Mouse (Mus musculus) spleen, adult 2 months (tissue): Measurements from ENCODE around the gene Reln. TPM values are rescaled to one million over a fixed set of nuclear protein-coding genes. Genes with fewer than 3 reads are reported as not detected.

Source experiments
- DNase-seq, 2 experiments: peaks; one replicate each; pipeline versions ENCODE4 v3.0.0 to v3.0.0-alpha.2; 2012 to 2021; ENCODE audit warnings: low spot score in 2 of 2, low read depth in 1 of 2
- H3K27ac ChIP-seq: fragments of 200-500 bp; 2 replicates; pipeline ENCODE4 v1.5.1; 2012; ENCODE audit warnings: low read length, inconsistent platforms; ENCODE audit not compliant: insufficient read depth
- H3K27me3 ChIP-seq: fragments of 200-500 bp; 2 replicates; pipeline ENCODE4 v1.6.1; 2012; ENCODE audit warnings: mild to moderate bottlenecking, moderate library complexity, low read length, inconsistent platforms; ENCODE audit not compliant: control insufficient read depth, insufficient read depth
- H3K36me3 ChIP-seq: fragments of 200-500 bp; 2 replicates; pipeline ENCODE4 v1.6.1; 2012; ENCODE audit warnings: mild to moderate bottlenecking, low read length, inconsistent platforms; ENCODE audit not compliant: control insufficient read depth, insufficient read depth
- H3K4me1 ChIP-seq: fragments of 200-500 bp; 2 replicates; pipeline ENCODE4 v1.6.1; 2011; ENCODE audit warnings: inconsistent platforms; ENCODE audit not compliant: control insufficient read depth, insufficient read depth, insufficient read length
- H3K4me3 ChIP-seq: fragments of 200-500 bp; 2 replicates; pipeline ENCODE4 v1.5.1; 2011; ENCODE audit warnings: mild to moderate bottlenecking, inconsistent platforms; ENCODE audit not compliant: insufficient read depth, insufficient read length; ENCODE audit errors: extremely low read depth
- CTCF ChIP-seq: fragments of 200-500 bp; IDR thresholded peaks from 2 replicates; pipeline ENCODE4 v1.5.1; 2011; ENCODE audit warnings: mild to moderate bottlenecking, inconsistent platforms; ENCODE audit not compliant: insufficient read depth, insufficient read length, insufficient replicate concordance; ENCODE audit errors: extremely low read depth
- POLR2A ChIP-seq: fragments of 200-500 bp; IDR thresholded peaks from 2 replicates; pipeline ENCODE4 v1.6.1; 2011; ENCODE audit warnings: low read depth, low read length, inconsistent platforms
- WGBS: fragments of 180-500 bp; shearing (Covaris S2); methylation state at CpG from one replicate; pipeline ENCODE4 v1.1.7; 2018; 5-methylcytosine and 5-hydroxymethylcytosine counted together
- polyA plus RNA-seq: library from polyadenylated mRNA; depleted of rRNA; stranded (reverse); fragments of >200 nt; gene quantifications from 2 replicates; pipeline ENCODE4 v1.2.3, GENCODE M21; 2012

Gene Reln
- polyA plus RNA-seq, 1 experiment = 3.8 TPM

DNA sequence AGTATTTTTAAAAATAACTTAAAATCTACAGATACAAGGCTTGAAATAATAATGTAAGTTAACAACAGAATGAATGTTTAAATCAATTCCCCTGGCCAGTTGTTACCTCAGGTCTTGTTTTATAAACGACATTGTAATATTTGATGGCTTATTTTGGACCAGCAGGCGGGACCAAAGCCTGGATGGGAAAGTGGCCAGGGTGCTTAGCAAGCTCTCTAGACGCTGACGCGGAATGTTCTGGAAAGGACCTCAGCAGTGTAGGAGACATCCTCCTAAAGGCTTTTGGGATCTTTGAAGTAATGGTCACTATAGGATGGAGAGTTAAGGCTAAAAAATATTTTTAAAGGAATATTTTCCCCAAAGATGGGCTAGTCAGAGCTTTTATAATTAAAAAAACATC is 173.2 kb downstream of the Reln start:
- no peak for DNase-seq
- no peaks in the 10 kb centered on the region for H3K36me3 ChIP-seq
- TF ChIP-seq CTCF = no peak
- TF ChIP-seq POLR2A = no peak
- 88% methylated on average over 5 of the region's 5 CpGs for WGBS
- no peak overlapping the region for H3K4me3 ChIP-seq
- no peak overlapping the region for H3K27ac ChIP-seq
- no peaks in the 10 kb centered on the region for H3K4me1 ChIP-seq
- no peaks in the 10 kb centered on the region for H3K27me3 ChIP-seq

- TF ChIP-seq POLR2A (no peak), CTCF (no peak)
- no peak for DNase-seq
- no peak overlapping the region for H3K4me3 ChIP-seq
- WGBS = 69% methylated on average over 10 of the region's 10 CpGs
- no peaks in the 10 kb centered on the region for H3K27me3 ChIP-seq
- no peaks in the 10 kb centered on the region for H3K4me1 ChIP-seq
- no peaks in the 10 kb centered on the region for H3K36me3 ChIP-seq
- no peak overlapping the region for H3K27ac ChIP-seq
These were observed 180.2 kb downstream of the Reln start for GRCm38 (mm10) chr5:22164060-22164934.

GRCm38 (mm10) chr5:22160935-22161334 is 183.6 kb downstream of the Reln start:
- no peaks in the 10 kb centered on the region for H3K4me1 ChIP-seq
- no peaks in the 10 kb centered on the region for H3K36me3 ChIP-seq
- no peak overlapping the region for H3K4me3 ChIP-seq
- 16% methylated on average over 2 of the region's 2 CpGs for WGBS
- TF ChIP-seq CTCF (no peak), POLR2A (no peak)
- H3K27ac ChIP-seq = no peak overlapping the region
- no peak for DNase-seq
- no peaks in the 10 kb centered on the region for H3K27me3 ChIP-seq

- no peak for DNase-seq
- H3K27ac ChIP-seq = no peak overlapping the region
- WGBS = 88% methylated on average over 11 of the region's 11 CpGs
- H3K4me1 ChIP-seq = no peaks in the 10 kb centered on the region
- no peaks in the 10 kb centered on the region for H3K27me3 ChIP-seq
- TF ChIP-seq POLR2A (no peak), CTCF (no peak)
- H3K36me3 ChIP-seq = no peaks in the 10 kb centered on the region
- no peak overlapping the region for H3K4me3 ChIP-seq
These were observed 185.7 kb downstream of the Reln start for GRCm38 (mm10) chr5:22158754-22159153.

DNA sequence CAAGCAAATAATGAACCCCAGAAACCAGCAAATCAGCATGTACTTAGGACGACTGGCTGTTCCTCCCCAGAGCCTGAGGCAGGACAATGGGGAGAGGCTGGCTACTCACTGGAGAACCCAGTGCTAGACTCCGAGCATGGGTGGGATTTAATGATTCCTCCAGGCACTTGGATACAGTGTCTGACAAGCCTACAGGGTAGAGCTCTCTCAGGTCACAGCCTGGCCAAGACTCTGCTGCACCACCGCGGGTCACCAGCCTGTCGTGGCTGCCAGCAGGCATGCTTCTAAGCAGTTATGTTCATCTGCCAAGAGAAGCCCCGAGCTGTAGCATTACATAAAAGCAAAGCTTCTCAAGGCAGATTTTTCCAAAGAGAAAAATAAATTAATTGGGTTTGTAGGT is 190.9 kb downstream of the Reln start:
- 76% methylated on average over 6 of the region's 6 CpGs for WGBS
- Histone ChIP-seq H3K36me3 (no peaks in the 10 kb centered on the region), H3K27ac (no peak overlapping the region), H3K4me1 (no peaks in the 10 kb centered on the region), H3K27me3 (no peaks in the 10 kb centered on the region), H3K4me3 (no peak overlapping the region)
- TF ChIP-seq POLR2A = no peak
- TF ChIP-seq CTCF = no peak
- no peak for DNase-seq

DNA sequence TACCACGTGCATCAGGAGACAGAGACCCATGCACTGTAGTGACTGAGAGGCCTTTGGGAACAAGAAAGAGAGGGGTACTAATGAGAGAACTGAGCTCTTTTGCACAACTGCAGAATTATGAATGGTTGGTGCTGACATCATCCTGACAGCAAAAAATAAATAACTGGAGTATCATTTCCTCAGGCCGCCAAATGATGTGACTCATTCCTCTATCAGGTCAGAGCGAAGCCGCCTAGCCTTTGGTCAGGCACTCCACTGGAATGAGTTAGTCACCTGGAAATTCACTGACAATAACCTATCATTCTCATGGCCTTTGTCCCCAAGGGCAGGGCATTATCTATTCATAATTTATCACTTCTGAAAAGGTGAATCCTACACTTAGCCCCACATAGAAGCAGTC is 202.7 kb downstream of the Reln start:
- DNase-seq = no peak
- 81% methylated on average over 4 of the region's 4 CpGs for WGBS
- Histone ChIP-seq H3K4me1 (no peaks in the 10 kb centered on the region), H3K36me3 (no peaks in the 10 kb centered on the region), H3K27me3 (no peaks in the 10 kb centered on the region), H3K27ac (no peak overlapping the region), H3K4me3 (no peak overlapping the region)
- TF ChIP-seq CTCF = no peak
- no peak for TF ChIP-seq POLR2A

- no peak overlapping the region for H3K27ac ChIP-seq
- no peaks in the 10 kb centered on the region for H3K4me1 ChIP-seq
- no peak for TF ChIP-seq POLR2A
- no peaks in the 10 kb centered on the region for H3K27me3 ChIP-seq
- no peaks in the 10 kb centered on the region for H3K36me3 ChIP-seq
- WGBS = 86% methylated on average over 2 of the region's 2 CpGs
- DNase-seq = no peak
- no peak overlapping the region for H3K4me3 ChIP-seq
These were observed 205.5 kb downstream of the Reln start for GRCm38 (mm10) chr5:22139015-22139414.
